Mouse (Mus musculus): ENCODE measurements around the gene Fpr3. TPM values are rescaled to one million over a fixed set of nuclear protein-coding genes. Genes with fewer than 3 reads are reported as not detected.

Gene Fpr3
- polyA plus RNA-seq, 1 experiment from 2014 or later = not detected

- DNase-seq = no peak
- Histone ChIP-seq H3K27ac (ENCODE audit: low read depth) (no peak overlapping the region), H3K4me2 (no peak overlapping the region), H3K4me3 (ENCODE audit: low read depth, low read length) (no peak overlapping the region), H3K9me3 (ENCODE audit: low read depth, low read length) (no peaks in the 10 kb centered on the region), H3K27me3 (ENCODE audit: insufficient read depth, low read length) (no peaks in the 10 kb centered on the region), H3K4me1 (ENCODE audit: insufficient read depth) (no peaks in the 10 kb centered on the region), H3K9ac (no peak overlapping the region), H3K36me3 (ENCODE audit: insufficient read depth) (peaks cover 12% of the 10 kb centered on the region; the same call in 1 of the 2 replicates)
- no peak for TF ChIP-seq CTCF (IDR thresholded peaks at IDR 0.05; ENCODE audit: low read depth)
- 79% methylated on average over 3 of the region's 3 CpGs for WGBS
- ATAC-seq (ENCODE audit: insufficient read depth) = no peak
Observed at GRCm38 (mm10) chr17:17860110-17860509, 27.5 kb upstream of the Fpr3 start.

- no peak for DNase-seq
- TF ChIP-seq CTCF (IDR thresholded peaks at IDR 0.05; ENCODE audit: low read depth) = no peak
- H3K27ac ChIP-seq (ENCODE audit: low read depth) = no peak overlapping the region
- H3K9ac ChIP-seq = no peak overlapping the region
- H3K4me2 ChIP-seq = no peak overlapping the region
- H3K4me3 ChIP-seq (ENCODE audit: low read depth, low read length) = no peak overlapping the region
- H3K9me3 ChIP-seq (ENCODE audit: low read depth, low read length) = no peaks in the 10 kb centered on the region
- H3K27me3 ChIP-seq (ENCODE audit: insufficient read depth, low read length) = no peaks in the 10 kb centered on the region
- peaks cover 21% of the 10 kb centered on the region; the same call in 1 of the 2 replicates for H3K36me3 ChIP-seq (ENCODE audit: insufficient read depth)
- no peak for ATAC-seq (ENCODE audit: insufficient read depth)
- 53% methylated on average over 1 of the region's 1 CpGs for WGBS
- no peaks in the 10 kb centered on the region for H3K4me1 ChIP-seq (ENCODE audit: insufficient read depth)
Observed at GRCm38 (mm10) chr17:17862360-17862759, 25.3 kb upstream of the Fpr3 start.

DNA sequence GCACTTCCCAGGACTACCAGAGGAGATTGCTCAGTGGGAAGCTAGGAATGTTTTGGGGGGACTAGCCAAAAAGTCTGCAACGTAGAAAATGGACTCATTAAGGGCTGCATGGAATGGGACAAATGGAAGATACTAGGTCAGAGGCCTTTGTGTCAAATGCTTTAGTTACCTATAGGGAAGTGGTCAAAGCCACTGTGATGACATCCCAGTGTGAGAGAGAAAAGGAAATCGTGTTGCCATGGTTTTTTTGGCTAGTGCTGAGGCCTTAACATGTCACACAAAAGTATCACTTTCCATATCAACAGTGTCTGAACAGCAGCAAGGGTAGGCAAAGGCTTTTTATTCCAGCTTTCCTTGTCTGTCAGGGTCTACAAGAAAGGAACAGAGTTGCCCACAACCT is 22.5 kb upstream of the Fpr3 start:
- no peaks in the 10 kb centered on the region for H3K4me1 ChIP-seq (ENCODE audit: insufficient read depth)
- H3K27ac ChIP-seq (ENCODE audit: low read depth) = no peak overlapping the region
- H3K4me2 ChIP-seq = no peak overlapping the region
- no peak overlapping the region for H3K4me3 ChIP-seq (ENCODE audit: low read depth, low read length)
- H3K9ac ChIP-seq = no peak overlapping the region
- no peaks in the 10 kb centered on the region for H3K27me3 ChIP-seq (ENCODE audit: insufficient read depth, low read length)
- 51% methylated on average over 2 of the region's 2 CpGs for WGBS
- no peak for TF ChIP-seq CTCF (IDR thresholded peaks at IDR 0.05; ENCODE audit: low read depth)
- ATAC-seq (ENCODE audit: insufficient read depth) (no peak), DNase-seq (no peak)
- H3K36me3 ChIP-seq (ENCODE audit: insufficient read depth) = peaks cover 21% of the 10 kb centered on the region; the same call in 1 of the 2 replicates
- H3K9me3 ChIP-seq (ENCODE audit: low read depth, low read length) = no peaks in the 10 kb centered on the region

DNA sequence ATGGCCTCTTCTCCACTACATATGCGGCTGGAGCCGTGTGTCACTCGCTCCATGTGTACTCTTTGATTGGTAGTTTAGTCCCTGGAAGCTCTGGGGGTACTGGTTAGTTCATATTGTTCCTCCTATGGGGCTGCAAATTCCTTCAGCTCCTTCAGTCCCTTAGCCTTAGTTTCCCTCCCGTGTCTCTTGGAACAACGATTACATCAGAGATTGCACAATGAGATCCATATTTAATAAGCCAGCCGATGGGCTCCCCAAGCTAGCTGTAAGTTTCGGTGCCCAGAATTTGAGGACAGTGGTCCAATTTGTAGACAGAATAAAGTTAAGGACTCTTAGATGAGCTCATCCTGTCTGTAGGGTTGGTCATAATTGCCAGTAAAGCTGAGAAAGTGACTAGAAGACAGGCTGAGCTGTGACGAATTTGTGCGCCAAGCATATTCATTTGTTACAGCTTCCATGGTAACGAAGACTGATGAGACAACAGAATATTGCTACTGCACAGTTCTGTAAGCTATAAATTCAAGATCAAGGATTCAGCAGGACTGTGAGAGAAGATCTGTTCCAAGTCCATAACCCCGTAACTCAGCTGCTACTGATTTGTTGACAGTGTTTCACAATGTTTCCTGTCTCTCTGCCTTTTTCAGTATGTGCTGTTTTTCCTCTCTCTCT is 20.7 kb upstream of the Fpr3 start:
- H3K27me3 ChIP-seq (ENCODE audit: insufficient read depth, low read length) = no peaks in the 10 kb centered on the region
- DNase-seq (peak; percentile 24), ATAC-seq (ENCODE audit: insufficient read depth) (no peak)
- WGBS = 83% methylated on average over 11 of the region's 11 CpGs
- no peak overlapping the region for H3K27ac ChIP-seq (ENCODE audit: low read depth)
- H3K36me3 ChIP-seq (ENCODE audit: insufficient read depth) = peaks cover 21% of the 10 kb centered on the region; the same call in 1 of the 2 replicates
- no peak overlapping the region for H3K9ac ChIP-seq
- H3K4me3 ChIP-seq (ENCODE audit: low read depth, low read length) = no peak overlapping the region
- no peaks in the 10 kb centered on the region for H3K4me1 ChIP-seq (ENCODE audit: insufficient read depth)
- H3K4me2 ChIP-seq = no peak overlapping the region
- no peaks in the 10 kb centered on the region for H3K9me3 ChIP-seq (ENCODE audit: low read depth, low read length)
- TF ChIP-seq CTCF (IDR thresholded peaks at IDR 0.05; ENCODE audit: low read depth) = no peak

GRCm38 (mm10) chr17:17870892-17871550 is 16.6 kb upstream of the Fpr3 start:
- H3K27ac ChIP-seq (ENCODE audit: low read depth) = no peak overlapping the region
- ATAC-seq (ENCODE audit: insufficient read depth) = no peak
- DNase-seq = no peak
- 70% methylated on average over 2 of the region's 2 CpGs for WGBS
- no peaks in the 10 kb centered on the region for H3K27me3 ChIP-seq (ENCODE audit: insufficient read depth, low read length)
- no peak overlapping the region for H3K4me2 ChIP-seq
- H3K36me3 ChIP-seq (ENCODE audit: insufficient read depth) = peaks cover 3% of the 10 kb centered on the region; the same call in 1 of the 2 replicates
- H3K4me3 ChIP-seq (ENCODE audit: low read depth, low read length) = no peak overlapping the region
- no peak overlapping the region for H3K9ac ChIP-seq
- H3K9me3 ChIP-seq (ENCODE audit: low read depth, low read length) = peaks cover 5% of the 10 kb centered on the region; the same call in 1 of the 2 replicates
- TF ChIP-seq CTCF (IDR thresholded peaks at IDR 0.05; ENCODE audit: low read depth) = no peak
- no peaks in the 10 kb centered on the region for H3K4me1 ChIP-seq (ENCODE audit: insufficient read depth)

GRCm38 (mm10) chr17:17871697-17872096 is 16.0 kb upstream of the Fpr3 start:
- peaks cover 5% of the 10 kb centered on the region; the same call in 1 of the 2 replicates for H3K9me3 ChIP-seq (ENCODE audit: low read depth, low read length)
- WGBS = 82% methylated on average over 2 of the region's 2 CpGs
- TF ChIP-seq CTCF (IDR thresholded peaks at IDR 0.05; ENCODE audit: low read depth) = no peak
- no peaks in the 10 kb centered on the region for H3K27me3 ChIP-seq (ENCODE audit: insufficient read depth, low read length)
- no peak overlapping the region for H3K27ac ChIP-seq (ENCODE audit: low read depth)
- no peak overlapping the region for H3K4me2 ChIP-seq
- DNase-seq (no peak), ATAC-seq (ENCODE audit: insufficient read depth) (no peak)
- no peak overlapping the region for H3K4me3 ChIP-seq (ENCODE audit: low read depth, low read length)
- H3K4me1 ChIP-seq (ENCODE audit: insufficient read depth) = no peaks in the 10 kb centered on the region
- no peak overlapping the region for H3K9ac ChIP-seq
- no peaks in the 10 kb centered on the region for H3K36me3 ChIP-seq (ENCODE audit: insufficient read depth)

DNA sequence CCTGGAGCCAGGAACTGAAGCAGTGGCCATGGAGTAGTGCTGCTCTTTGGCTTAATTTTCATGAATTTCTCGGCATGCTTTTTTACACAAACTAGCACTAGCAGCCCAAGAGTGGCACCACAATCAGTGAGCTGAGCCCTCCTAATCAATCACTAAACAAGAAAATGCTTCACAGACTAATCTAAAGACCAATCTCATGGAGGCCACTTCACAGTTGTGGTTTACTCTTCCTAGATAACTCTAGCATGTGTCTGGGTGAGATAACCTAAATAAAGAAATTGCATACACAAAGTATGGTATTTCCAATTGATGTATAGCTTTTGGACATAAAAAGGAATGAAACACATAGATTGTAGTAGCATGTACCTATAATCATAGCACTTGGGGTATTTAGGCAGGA is 8.3 kb upstream of the Fpr3 start:
- H3K9ac ChIP-seq = no peak overlapping the region

More for the DNA sequence above, 8.3 kb upstream of the Fpr3 start:
- Histone ChIP-seq H3K36me3 (ENCODE audit: insufficient read depth) (no peaks in the 10 kb centered on the region), H3K4me1 (ENCODE audit: insufficient read depth) (no peaks in the 10 kb centered on the region), H3K9me3 (ENCODE audit: low read depth, low read length) (no peaks in the 10 kb centered on the region), H3K4me3 (ENCODE audit: low read depth, low read length) (no peak overlapping the region), H3K27ac (ENCODE audit: low read depth) (no peak overlapping the region), H3K27me3 (ENCODE audit: insufficient read depth, low read length) (no peaks in the 10 kb centered on the region), H3K4me2 (no peak overlapping the region)
- ATAC-seq (ENCODE audit: insufficient read depth) (no peak), DNase-seq (no peak)
- 77% methylated on average over 1 of the region's 1 CpGs for WGBS
- TF ChIP-seq CTCF (IDR thresholded peaks at IDR 0.05; ENCODE audit: low read depth) = no peak
